Mouse (Mus musculus) neural tube, embryonic 13.5 days (tissue): Measurements from ENCODE around the gene Mcrs1. TPM values are rescaled to one million over a fixed set of nuclear protein-coding genes. Genes with fewer than 3 reads are reported as not detected.

Experiments used
- ATAC-seq: fragments of 200-750 bp; cut with Nextera tagmentation; 2 replicates; pipeline ENCODE4 v1.8.0; 2017; ENCODE audit warnings: low read depth, mild to moderate bottlenecking, moderate TSS enrichment, moderate library complexity
- H3K27ac ChIP-seq: fragments of 300-500 bp; sonication (generic); replicated peaks from 2 replicates; pipeline ENCODE4 v1.5.1; 2015; ENCODE audit warnings: moderate library complexity, mild to moderate bottlenecking, inconsistent platforms
- H3K27me3 ChIP-seq: fragments of 300-500 bp; sonication (generic); 2 replicates; pipeline ENCODE4 v1.6.1; 2015; ENCODE audit warnings: mild to moderate bottlenecking, inconsistent platforms
- H3K36me3 ChIP-seq: fragments of 300-500 bp; sonication (generic); 2 replicates; pipeline ENCODE4 v1.6.1; 2015; ENCODE audit warnings: mild to moderate bottlenecking, inconsistent platforms
- H3K4me1 ChIP-seq: fragments of 300-500 bp; sonication (generic); replicated peaks from 2 replicates; pipeline ENCODE4 v1.6.1; 2015; ENCODE audit warnings: inconsistent platforms
- H3K4me2 ChIP-seq: fragments of 300-500 bp; sonication (generic); 2 replicates; pipeline ENCODE4 v1.6.1; 2015; ENCODE audit warnings: inconsistent platforms, mild to moderate bottlenecking, moderate library complexity
- H3K4me3 ChIP-seq: fragments of 300-500 bp; sonication (generic); 2 replicates; pipeline ENCODE4 v1.5.1; 2015; ENCODE audit warnings: mild to moderate bottlenecking, inconsistent platforms
- H3K9ac ChIP-seq: fragments of 300-500 bp; sonication (generic); 2 replicates; pipeline ENCODE4 v1.6.1; 2015; ENCODE audit warnings: moderate library complexity, mild to moderate bottlenecking, inconsistent platforms
- H3K9me3 ChIP-seq: fragments of 300-500 bp; sonication (generic); 2 replicates; pipeline ENCODE4 v1.6.1; 2016; ENCODE audit warnings: inconsistent platforms
- WGBS: fragments of 180-500 bp; shearing (Covaris S2); methylation state at CpG from one replicate; pipeline ENCODE4 v1.1.7; 2015; 5-methylcytosine and 5-hydroxymethylcytosine counted together
- polyA plus RNA-seq: library from polyadenylated mRNA; unstranded; fragments of >200 nt; fragmentation: Nextera tagmentation; extraction: Ambion mirVana; gene quantifications from 2 replicates; pipeline ENCODE4 v1.2.1, GENCODE M21; 2015

Gene Mcrs1
- polyA plus RNA-seq, 1 experiment from 2014 or later, result 181 TPM

DNA sequence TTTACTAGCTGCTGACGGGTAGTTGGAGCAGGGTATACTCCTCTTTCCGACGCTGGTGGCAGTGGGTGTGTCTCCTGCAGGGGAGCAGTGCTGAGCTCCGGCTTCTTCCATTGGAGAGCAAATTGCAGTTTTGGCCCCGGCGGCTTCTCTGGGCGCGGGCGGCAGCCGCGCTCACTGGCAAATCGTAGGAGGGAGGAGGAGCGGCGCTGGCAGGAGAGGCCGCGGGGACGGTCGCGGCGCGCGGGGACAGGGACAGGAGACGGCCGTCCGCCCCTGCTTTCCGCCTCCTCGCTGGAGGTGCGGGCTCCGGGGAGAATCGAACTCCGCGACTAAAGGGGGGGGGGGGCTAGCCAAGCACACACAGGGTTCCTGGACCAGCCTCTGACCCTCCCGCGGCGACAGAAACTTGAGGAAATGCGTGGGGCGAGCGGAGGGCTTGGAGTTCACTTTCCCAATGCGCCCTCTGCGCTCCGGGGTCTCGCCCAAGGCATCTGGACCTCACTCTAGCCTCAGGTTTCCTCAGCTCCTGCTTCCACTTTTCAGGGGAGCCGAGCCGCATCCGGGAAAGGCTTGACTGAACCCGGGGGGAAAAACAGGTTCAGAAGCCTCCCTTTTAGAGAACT is 28.1 kb downstream of the Mcrs1 start:
- H3K4me1 ChIP-seq, result peaks cover 36% of the 10 kb centered on the region
- peak overlapping the region; percentile 56 for H3K4me2 ChIP-seq
- no peaks in the 10 kb centered on the region for H3K9me3 ChIP-seq
- peak overlapping the region; percentile 45 for H3K9ac ChIP-seq
- under 1% methylated on average over 40 of the region's 46 CpGs for WGBS
- no peaks in the 10 kb centered on the region for H3K36me3 ChIP-seq
- H3K27ac ChIP-seq, result no peak overlapping the region
- ATAC-seq, result no peak
- peak overlapping the region; percentile 40 for H3K4me3 ChIP-seq
- peaks cover 96% of the 10 kb centered on the region for H3K27me3 ChIP-seq

DNA sequence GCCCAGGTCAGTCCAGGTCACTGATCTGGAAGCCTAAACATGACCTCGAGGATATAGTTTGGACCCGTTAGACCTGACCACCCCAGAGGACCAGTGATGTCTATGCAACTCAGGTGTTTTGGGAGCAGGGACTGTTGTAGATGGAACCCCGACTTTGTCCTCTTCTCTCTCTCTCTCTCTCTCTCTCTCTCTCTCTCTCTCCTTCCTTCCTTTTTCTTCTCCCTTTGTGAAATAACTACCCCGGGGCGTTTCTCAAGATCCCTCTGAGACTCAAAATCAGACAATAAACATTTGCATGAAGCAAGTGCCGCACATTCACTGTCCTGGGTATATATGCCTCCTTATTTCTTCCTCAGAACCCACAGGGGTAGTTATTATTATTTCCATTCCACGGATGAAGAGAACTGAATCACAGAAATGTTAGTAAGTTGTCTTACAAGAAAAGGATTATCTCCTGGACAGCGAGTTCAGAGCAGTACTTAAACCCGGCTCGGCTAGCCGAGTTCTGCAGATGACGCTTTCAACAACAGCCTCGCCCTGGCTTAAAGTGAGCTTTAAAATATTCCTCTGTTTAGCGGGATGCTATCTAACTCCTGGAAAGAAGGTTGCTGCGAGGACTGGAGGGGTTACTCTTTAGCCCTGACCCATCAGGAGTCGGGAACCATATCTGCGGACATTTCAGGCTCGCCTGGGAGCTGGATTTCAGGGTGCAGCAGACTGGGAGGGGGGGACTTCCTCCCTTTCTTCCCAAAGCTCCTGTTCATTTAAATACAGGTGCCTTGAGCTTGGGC is 28.8 kb downstream of the Mcrs1 start:
- 5% methylated on average over 18 of the region's 18 CpGs for WGBS
- Histone ChIP-seq H3K4me2 (peak overlapping the region; percentile 56), H3K27ac (no peak overlapping the region), H3K4me3 (peak overlapping the region; percentile 40), H3K27me3 (peaks cover 89% of the 10 kb centered on the region), H3K4me1 (peaks cover 36% of the 10 kb centered on the region), H3K9me3 (no peaks in the 10 kb centered on the region), H3K9ac (peak overlapping the region; percentile 45), H3K36me3 (no peaks in the 10 kb centered on the region)
- ATAC-seq, result no peak

DNA sequence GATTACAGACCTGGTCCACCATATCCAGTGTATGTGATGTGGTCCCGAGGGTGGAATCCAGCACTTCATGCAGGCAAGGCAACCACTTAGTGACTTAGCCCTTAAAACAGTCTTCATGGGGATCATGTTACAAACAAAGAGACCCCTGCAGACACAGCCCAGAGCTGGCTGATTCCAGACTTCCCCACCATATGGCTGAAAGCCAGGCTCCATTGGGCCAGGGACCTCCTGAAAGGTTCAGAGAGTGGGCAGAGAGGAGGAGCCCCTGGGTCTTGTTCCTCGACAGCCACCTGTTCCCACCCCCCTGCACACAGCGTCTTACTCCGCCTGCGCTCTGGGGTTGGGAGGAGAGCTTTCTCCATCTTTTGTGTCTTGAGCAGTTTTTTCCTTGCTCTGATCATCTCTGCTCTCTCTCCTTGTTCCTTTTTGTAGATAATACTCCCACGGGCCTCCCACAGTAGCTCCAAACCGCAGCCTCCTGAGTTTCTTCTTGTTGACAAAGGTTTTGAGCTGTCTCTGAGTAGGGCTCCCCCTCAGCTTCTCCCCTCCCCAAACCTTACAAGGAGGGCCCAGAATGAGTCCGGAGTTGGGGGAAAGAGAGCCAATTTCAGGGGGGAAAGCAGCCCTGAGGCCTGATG is 30.3 kb downstream of the Mcrs1 start:
- WGBS, result 7% methylated on average over 8 of the region's 8 CpGs
- Histone ChIP-seq H3K4me2 (no peak overlapping the region), H3K27ac (no peak overlapping the region), H3K4me3 (no peak overlapping the region), H3K36me3 (no peaks in the 10 kb centered on the region), H3K4me1 (peaks cover 36% of the 10 kb centered on the region), H3K9ac (no peak overlapping the region), H3K27me3 (peaks cover 74% of the 10 kb centered on the region), H3K9me3 (no peaks in the 10 kb centered on the region)
- no peak for ATAC-seq

DNA sequence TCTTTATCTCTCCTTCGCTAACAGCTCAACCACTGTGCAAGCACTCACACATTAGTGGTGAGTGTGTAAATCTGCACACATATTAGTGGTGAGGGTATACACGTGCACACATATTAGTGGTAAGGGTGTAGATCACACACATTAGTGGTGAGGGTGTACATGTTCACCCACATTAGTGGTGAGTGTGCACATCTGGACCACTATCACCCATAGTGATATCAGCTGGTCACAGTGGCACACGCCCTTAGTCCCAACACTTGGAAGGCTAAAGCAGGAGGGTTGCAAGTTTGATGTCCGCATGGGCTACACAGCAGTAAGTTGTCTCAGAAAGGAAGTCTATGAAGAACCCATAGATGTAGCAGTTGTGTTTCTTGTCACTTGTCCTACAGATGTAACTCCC is 34.1 kb downstream of the Mcrs1 start:
- peaks cover 21% of the 10 kb centered on the region for H3K36me3 ChIP-seq
- 92% methylated on average over 4 of the region's 4 CpGs for WGBS

DNA sequence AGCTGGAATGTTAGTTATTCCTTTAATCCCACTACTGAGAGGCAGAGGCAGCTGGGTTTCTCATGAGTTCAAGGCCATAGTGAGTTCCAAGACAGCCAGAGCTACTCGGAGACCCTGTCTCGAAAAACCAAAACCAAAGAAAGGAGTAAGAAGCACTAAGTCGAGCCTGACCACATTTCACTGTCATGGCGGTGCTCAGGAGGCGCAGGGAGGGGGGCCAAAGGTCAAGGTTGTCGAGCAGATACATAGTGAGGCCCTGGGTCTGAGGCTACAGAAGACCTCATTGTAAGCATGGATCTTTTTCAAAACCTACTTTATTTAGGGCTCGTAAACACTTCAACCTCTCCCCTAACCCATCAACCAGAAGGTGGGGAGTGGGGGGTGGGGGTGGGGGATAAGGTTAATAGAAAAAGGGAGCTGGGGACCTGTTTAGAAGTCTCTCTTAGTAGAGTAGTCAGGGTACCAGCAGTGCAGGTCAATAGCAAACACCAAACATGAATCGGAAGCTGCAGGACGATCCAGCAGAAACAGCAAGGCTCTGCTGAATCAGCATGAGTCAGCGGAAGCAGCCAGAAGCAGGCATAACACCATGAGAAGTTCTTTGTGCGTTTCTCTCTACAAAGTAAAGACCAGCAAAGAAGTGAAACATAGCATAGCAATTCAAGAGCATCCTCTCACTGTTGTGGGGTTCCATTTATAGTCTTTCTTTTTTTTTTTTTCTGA is 35.9 kb downstream of the Mcrs1 start:
- WGBS, result 80% methylated on average over 11 of the region's 11 CpGs
- no peaks in the 10 kb centered on the region for H3K9me3 ChIP-seq
- H3K36me3 ChIP-seq, result peaks cover 38% of the 10 kb centered on the region
- ATAC-seq, result no peak
- no peak overlapping the region for H3K9ac ChIP-seq
- H3K27me3 ChIP-seq, result peaks cover 18% of the 10 kb centered on the region
- H3K4me2 ChIP-seq, result no peak overlapping the region
- no peak overlapping the region for H3K4me3 ChIP-seq
- H3K27ac ChIP-seq, result no peak overlapping the region
- no peaks in the 10 kb centered on the region for H3K4me1 ChIP-seq

More for the DNA sequence above, 34.1 kb downstream of the Mcrs1 start:
- Histone ChIP-seq H3K27ac (no peak overlapping the region), H3K4me3 (no peak overlapping the region), H3K9me3 (no peaks in the 10 kb centered on the region), H3K4me2 (no peak overlapping the region), H3K9ac (no peak overlapping the region), H3K27me3 (peaks cover 35% of the 10 kb centered on the region), H3K4me1 (0 out of 2 replicates have a peak, but pooled peaks cover under 1% of the 10 kb centered on the region)
- ATAC-seq, result no peak

DNA sequence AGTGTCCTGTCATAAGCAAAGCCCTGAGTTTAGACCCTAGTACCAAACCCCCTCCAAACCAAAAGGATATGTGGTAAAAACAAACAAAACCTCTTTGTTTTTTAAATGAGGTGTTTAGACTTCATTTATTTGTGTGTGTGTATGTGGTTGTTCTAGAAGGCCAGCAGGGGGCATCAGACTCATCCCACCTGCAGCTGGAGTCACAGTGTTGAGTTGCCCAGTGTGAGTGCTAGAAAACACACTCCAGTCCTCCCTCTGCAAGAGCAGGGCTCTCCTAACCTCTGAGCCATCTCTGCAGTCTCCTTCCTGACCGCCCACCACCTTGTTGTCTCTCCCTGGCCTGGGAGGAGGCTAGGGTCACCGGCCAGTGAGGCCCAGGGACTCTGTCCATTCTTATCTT is 36.8 kb downstream of the Mcrs1 start:
- no peak overlapping the region for H3K27ac ChIP-seq
- H3K4me3 ChIP-seq, result no peak overlapping the region
- H3K27me3 ChIP-seq, result peaks cover 9% of the 10 kb centered on the region
- no peaks in the 10 kb centered on the region for H3K4me1 ChIP-seq
- no peak overlapping the region for H3K9ac ChIP-seq
- H3K4me2 ChIP-seq, result no peak overlapping the region
- WGBS, result 95% methylated on average over 2 of the region's 2 CpGs
- peaks cover 46% of the 10 kb centered on the region for H3K36me3 ChIP-seq
- no peaks in the 10 kb centered on the region for H3K9me3 ChIP-seq
- no peak for ATAC-seq

DNA sequence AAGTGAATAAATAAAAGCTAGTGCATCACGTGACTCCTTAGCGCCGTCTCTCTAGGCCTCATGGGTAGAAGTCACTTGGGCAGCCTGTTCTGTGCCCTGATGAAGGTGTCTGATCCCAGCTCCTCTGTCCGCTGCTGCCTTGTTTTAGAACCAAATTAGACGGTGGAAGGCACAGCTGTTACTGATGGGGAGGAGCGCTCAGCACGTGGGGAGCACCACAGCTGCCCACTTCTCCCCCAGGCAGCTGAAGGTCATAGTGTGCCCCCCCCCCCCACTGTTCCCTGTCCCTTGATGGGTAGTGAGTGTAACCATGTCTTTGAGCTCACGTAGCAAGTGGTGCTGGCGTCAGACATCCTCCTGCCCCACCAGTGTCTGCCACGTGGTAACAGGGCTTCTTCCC is 38.6 kb downstream of the Mcrs1 start:
- H3K4me1 ChIP-seq, result no peaks in the 10 kb centered on the region
- H3K4me3 ChIP-seq, result no peak overlapping the region
- no peaks in the 10 kb centered on the region for H3K9me3 ChIP-seq
- H3K27me3 ChIP-seq, result no peaks in the 10 kb centered on the region
- H3K4me2 ChIP-seq, result no peak overlapping the region
- H3K9ac ChIP-seq, result no peak overlapping the region
- 89% methylated on average over 10 of the region's 10 CpGs for WGBS
- ATAC-seq, result no peak
- H3K36me3 ChIP-seq, result peaks cover 61% of the 10 kb centered on the region
- H3K27ac ChIP-seq, result no peak overlapping the region

DNA sequence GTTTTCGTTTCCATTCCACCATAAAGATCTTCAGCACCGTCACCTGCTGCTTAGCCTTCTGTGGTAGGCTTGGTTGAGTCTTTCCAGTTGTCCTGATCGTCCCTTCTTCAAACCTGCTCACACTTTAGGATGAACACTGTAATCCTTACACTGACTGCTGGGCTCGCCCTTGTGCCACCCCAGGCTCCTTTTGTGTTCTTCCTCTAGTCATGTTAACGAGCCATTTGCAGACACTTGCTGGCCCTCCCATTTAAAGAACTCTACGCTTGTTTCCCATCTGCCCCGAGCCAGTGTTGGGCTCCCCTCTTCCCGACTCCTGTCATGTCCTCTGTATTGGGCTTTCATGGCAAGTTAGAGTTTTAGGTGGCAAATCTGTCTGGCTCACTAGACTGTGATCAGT is 45.8 kb downstream of the Mcrs1 start:
- no peak overlapping the region for H3K4me2 ChIP-seq
- H3K36me3 ChIP-seq, result peaks cover 59% of the 10 kb centered on the region
- no peak overlapping the region for H3K9ac ChIP-seq
- WGBS, result 67% methylated on average over 8 of the region's 8 CpGs
- no peaks in the 10 kb centered on the region; the same call in 1 of the 2 replicates for H3K4me1 ChIP-seq
- no peaks in the 10 kb centered on the region for H3K27me3 ChIP-seq
- H3K4me3 ChIP-seq, result no peak overlapping the region
- no peaks in the 10 kb centered on the region for H3K9me3 ChIP-seq
- H3K27ac ChIP-seq, result no peak overlapping the region
- ATAC-seq, result no peak

DNA sequence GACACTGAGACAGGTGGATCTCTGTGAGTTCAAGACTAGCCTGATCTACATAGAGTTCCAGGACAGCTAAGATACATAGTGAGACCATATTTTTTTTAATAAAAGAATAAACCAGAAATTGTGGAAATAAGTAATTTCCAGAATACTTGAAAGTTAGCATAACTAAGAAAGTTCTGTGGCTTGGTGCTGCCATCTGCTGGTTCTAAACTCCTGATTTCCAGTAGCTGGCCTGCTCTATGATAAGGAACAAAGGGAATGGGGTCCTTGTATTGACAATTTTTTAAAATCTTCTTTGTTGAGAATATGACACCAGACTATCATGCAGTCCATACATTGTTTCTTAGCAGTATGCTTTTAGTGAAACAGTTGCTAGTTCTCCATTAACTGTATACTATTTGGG is 53.0 kb downstream of the Mcrs1 start:
- Histone ChIP-seq H3K9ac (no peak overlapping the region), H3K36me3 (peaks cover 32% of the 10 kb centered on the region), H3K4me1 (no peaks in the 10 kb centered on the region), H3K27ac (no peak overlapping the region), H3K27me3 (no peaks in the 10 kb centered on the region), H3K4me3 (no peak overlapping the region), H3K4me2 (no peak overlapping the region), H3K9me3 (no peaks in the 10 kb centered on the region)
- no peak for ATAC-seq

DNA sequence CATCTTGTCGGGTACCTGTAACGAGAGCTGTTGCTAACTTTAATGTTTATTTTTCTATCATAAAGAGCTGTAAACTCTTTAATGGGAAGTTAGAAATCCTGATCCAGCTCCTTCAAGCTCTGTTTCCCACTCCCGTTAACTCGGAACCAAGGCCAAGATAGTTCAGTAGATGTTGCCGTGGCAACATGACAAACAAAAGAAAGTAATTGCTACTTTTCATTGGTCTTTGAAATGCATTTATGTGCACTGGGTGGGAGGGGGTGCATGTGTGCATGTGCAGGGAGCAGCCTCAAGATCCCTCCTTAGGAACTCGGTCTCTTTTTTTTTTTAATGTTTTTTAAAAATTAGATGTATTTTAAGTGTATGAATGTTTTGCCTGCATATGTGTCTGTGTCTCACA is 56.7 kb downstream of the Mcrs1 start:
- WGBS, result 51% methylated on average over 6 of the region's 6 CpGs
- H3K4me2 ChIP-seq, result no peak overlapping the region
- H3K4me1 ChIP-seq, result no peaks in the 10 kb centered on the region
- ATAC-seq, result no peak
- no peak overlapping the region for H3K9ac ChIP-seq
- no peak overlapping the region for H3K27ac ChIP-seq
- no peak overlapping the region for H3K4me3 ChIP-seq
- H3K36me3 ChIP-seq, result peaks cover 43% of the 10 kb centered on the region
- no peaks in the 10 kb centered on the region for H3K27me3 ChIP-seq
- no peaks in the 10 kb centered on the region for H3K9me3 ChIP-seq

DNA sequence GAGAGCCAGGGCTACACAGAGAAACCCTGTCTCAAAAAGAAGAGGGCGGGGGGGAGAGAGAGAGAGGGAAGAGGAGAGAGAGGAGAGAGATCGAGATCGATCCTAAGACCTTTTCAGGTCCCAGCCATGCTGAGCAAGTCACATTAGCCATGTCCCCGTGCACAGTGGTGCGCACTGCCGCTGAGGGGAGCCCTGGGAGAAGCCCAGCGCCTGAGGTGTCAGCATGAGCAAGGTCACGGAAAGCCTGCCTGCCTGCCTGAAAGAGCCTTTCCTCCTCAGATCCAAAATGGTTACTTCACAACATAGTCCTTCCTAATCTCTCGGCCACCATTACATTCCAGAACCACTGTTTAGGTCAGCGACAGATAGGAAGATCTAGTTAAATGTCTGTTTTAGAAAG is 57.4 kb downstream of the Mcrs1 start:
- Histone ChIP-seq H3K27ac (no peak overlapping the region), H3K9ac (no peak overlapping the region), H3K4me2 (no peak overlapping the region), H3K4me3 (no peak overlapping the region), H3K27me3 (no peaks in the 10 kb centered on the region), H3K4me1 (no peaks in the 10 kb centered on the region), H3K9me3 (no peaks in the 10 kb centered on the region), H3K36me3 (peaks cover 39% of the 10 kb centered on the region)
- no peak for ATAC-seq
- WGBS, result 67% methylated on average over 10 of the region's 10 CpGs
